Mouse (Mus musculus) spleen, adult 2 months (tissue): ENCODE data around the gene Crtc2.

Source experiments
- CTCF ChIP-seq: fragments of 200-500 bp; IDR thresholded peaks from 2 replicates; pipeline ENCODE4 v1.5.1; 2011; ENCODE audit warnings: mild to moderate bottlenecking, inconsistent platforms; ENCODE audit not compliant: insufficient read depth, insufficient read length, insufficient replicate concordance; ENCODE audit errors: extremely low read depth
- POLR2A ChIP-seq: fragments of 200-500 bp; IDR thresholded peaks from 2 replicates; pipeline ENCODE4 v1.6.1; 2011; ENCODE audit warnings: low read depth, low read length, inconsistent platforms

GRCm38 (mm10) chr3:90247630-90247959 is 6.4 kb upstream of the Crtc2 start:
- TF ChIP-seq CTCF (no peak), POLR2A (no peak)
